Mouse (Mus musculus) limb, embryonic 14.5 days (tissue): ENCODE results near the gene Dck. TPM values are rescaled to one million over a fixed set of nuclear protein-coding genes. Genes with fewer than 3 reads are reported as not detected.

Experiments
- ATAC-seq: fragments of 200-750 bp; cut with Nextera tagmentation; 2 replicates; pipeline ENCODE4 v1.8.0; 2017; ENCODE audit warnings: low read depth, moderate number of reproducible peaks, moderate TSS enrichment; ENCODE audit not compliant: low FRiP score
- DNase-seq: peaks from one replicate; pipeline ENCODE4 v3.0.0-alpha.2; 2015; ENCODE audit warnings: low spot score
- H3K27ac ChIP-seq: fragments of 300-500 bp; sonication (generic); replicated peaks from 2 replicates; pipeline ENCODE4 v1.5.1; 2014; ENCODE audit warnings: low read depth, mild to moderate bottlenecking, low read length, moderate library complexity, mixed read lengths
- H3K27me3 ChIP-seq: fragments of 300-500 bp; sonication (generic); 2 replicates; pipeline ENCODE4 v1.6.1; 2014; ENCODE audit warnings: low read length, mixed read lengths; ENCODE audit not compliant: control insufficient read depth, insufficient read depth
- H3K36me3 ChIP-seq: fragments of 300-500 bp; sonication (generic); 2 replicates; pipeline ENCODE4 v1.6.1; 2014; ENCODE audit warnings: mild to moderate bottlenecking, low read length, moderate library complexity, mixed read lengths; ENCODE audit not compliant: control insufficient read depth, insufficient read depth
- H3K4me1 ChIP-seq: fragments of 300-500 bp; sonication (generic); 2 replicates; pipeline ENCODE4 v1.6.1; 2014; ENCODE audit warnings: antibody characterized with exemption, low read length, mixed read lengths; ENCODE audit not compliant: control insufficient read depth, insufficient read depth
- H3K4me2 ChIP-seq: fragments of 300-500 bp; sonication (generic); replicated peaks from 2 replicates; pipeline ENCODE4 v1.6.1; 2014; ENCODE audit warnings: low read depth, mild to moderate bottlenecking, low read length, moderate library complexity; ENCODE audit not compliant: severe bottlenecking
- H3K4me3 ChIP-seq: fragments of 300-500 bp; sonication (generic); replicated peaks from 2 replicates; pipeline ENCODE4 v1.5.1; 2014; ENCODE audit warnings: low read length
- H3K9ac ChIP-seq: fragments of 300-500 bp; sonication (generic); 2 replicates; pipeline ENCODE4 v1.6.1; 2014; ENCODE audit warnings: mild to moderate bottlenecking, low read depth, low read length, moderate library complexity; ENCODE audit not compliant: severe bottlenecking
- H3K9me3 ChIP-seq: fragments of 300-500 bp; sonication (generic); 2 replicates; pipeline ENCODE4 v1.6.1; 2016; ENCODE audit warnings: low read length; ENCODE audit not compliant: control insufficient read depth
- POLR2A ChIP-seq: fragments of 200-500 bp; IDR thresholded peaks from 2 replicates; pipeline ENCODE4 v1.8.0; 2012; ENCODE audit warnings: inconsistent platforms, mild to moderate bottlenecking, moderate library complexity, borderline replicate concordance; ENCODE audit not compliant: insufficient read depth, insufficient read length; ENCODE audit errors: extremely low read depth
- WGBS: fragments of 180-500 bp; shearing (Covaris S2); extraction: QIAGEN DNeasy Blood & Tissue Kit; methylation state at CpG from one replicate; pipeline ENCODE4 v1.1.7; 2014; 5-methylcytosine and 5-hydroxymethylcytosine counted together
- polyA plus RNA-seq, 2 experiments: library from polyadenylated mRNA; depleted of rRNA in 1 of 2; stranded (reverse) in 1 of 2; unstranded in 1 of 2; fragments of >200 nt; fragmentation: Nextera tagmentation in 1 of 2; extraction: Ambion mirVana in 1 of 2; gene quantifications; 2 replicates each; pipeline versions ENCODE4 v1.2.1 to v1.2.3; 2012 to 2014

Dck gene
- polyA plus RNA-seq, 2 experiments = 23.5 to 35.6 TPM

GRCm38 (mm10) chr5:88766863-88767262 is 2.1 kb downstream of the Dck start:
- WGBS = 96% methylated on average over 5 of the region's 5 CpGs
- peaks cover 11% of the 10 kb centered on the region for H3K4me1 ChIP-seq
- no peak overlapping the region for H3K9ac ChIP-seq
- H3K4me3 ChIP-seq = no peak overlapping the region
- no peak for TF ChIP-seq POLR2A
- H3K27me3 ChIP-seq = no peaks in the 10 kb centered on the region
- no peak overlapping the region for H3K27ac ChIP-seq
- DNase-seq (no peak), ATAC-seq (no peak)
- H3K9me3 ChIP-seq = no peaks in the 10 kb centered on the region
- H3K4me2 ChIP-seq = no peak overlapping the region
- peaks cover 11% of the 10 kb centered on the region for H3K36me3 ChIP-seq

GRCm38 (mm10) chr5:88768201-88768600 is 3.4 kb downstream of the Dck start:
- DNase-seq (no peak), ATAC-seq (no peak)
- H3K4me2 ChIP-seq = no peak overlapping the region
- peaks cover 11% of the 10 kb centered on the region for H3K4me1 ChIP-seq
- H3K9me3 ChIP-seq = no peaks in the 10 kb centered on the region
- H3K27ac ChIP-seq = no peak overlapping the region
- no peaks in the 10 kb centered on the region for H3K27me3 ChIP-seq
- no peak for TF ChIP-seq POLR2A
- no peak overlapping the region for H3K4me3 ChIP-seq
- 91% methylated on average over 6 of the region's 6 CpGs for WGBS
- H3K9ac ChIP-seq = no peak overlapping the region
- H3K36me3 ChIP-seq = peaks cover 20% of the 10 kb centered on the region

GRCm38 (mm10) chr5:88782072-88782765 is 17.4 kb downstream of the Dck start:
- H3K4me1 ChIP-seq = no peaks in the 10 kb centered on the region
- H3K27me3 ChIP-seq = no peaks in the 10 kb centered on the region
- H3K27ac ChIP-seq = no peak overlapping the region
- H3K9ac ChIP-seq = no peak overlapping the region
- 72% methylated on average over 7 of the region's 7 CpGs for WGBS
- no peak for DNase-seq
- no peaks in the 10 kb centered on the region for H3K9me3 ChIP-seq
- H3K4me3 ChIP-seq = no peak overlapping the region
- H3K36me3 ChIP-seq = peaks cover 46% of the 10 kb centered on the region
- no peak overlapping the region for H3K4me2 ChIP-seq
- TF ChIP-seq POLR2A = no peak
- ATAC-seq = no peak

- no peak overlapping the region for H3K4me3 ChIP-seq
- no peaks in the 10 kb centered on the region for H3K4me1 ChIP-seq
- no peaks in the 10 kb centered on the region for H3K9me3 ChIP-seq
- no peaks in the 10 kb centered on the region for H3K27me3 ChIP-seq
- peaks cover 35% of the 10 kb centered on the region for H3K36me3 ChIP-seq
- H3K27ac ChIP-seq = no peak overlapping the region
- no peak for TF ChIP-seq POLR2A
- DNase-seq (no peak), ATAC-seq (no peak)
- H3K4me2 ChIP-seq = no peak overlapping the region
- WGBS = 73% methylated on average over 1 of the region's 1 CpGs
- H3K9ac ChIP-seq = no peak overlapping the region
These were observed 20.3 kb downstream of the Dck start for GRCm38 (mm10) chr5:88785059-88785458.

GRCm38 (mm10) chr5:88790675-88791074 is 25.9 kb downstream of the Dck start:
- H3K4me2 ChIP-seq = no peak overlapping the region
- H3K4me3 ChIP-seq = no peak overlapping the region
- no peaks in the 10 kb centered on the region for H3K36me3 ChIP-seq
- ATAC-seq = no peak
- 47% methylated on average over 9 of the region's 9 CpGs for WGBS
- no peak for DNase-seq
- H3K27ac ChIP-seq = no peak overlapping the region
- H3K27me3 ChIP-seq = no peaks in the 10 kb centered on the region
- no peak for TF ChIP-seq POLR2A
- H3K4me1 ChIP-seq = no peaks in the 10 kb centered on the region
- H3K9ac ChIP-seq = no peak overlapping the region
- H3K9me3 ChIP-seq = no peaks in the 10 kb centered on the region
